Mouse (Mus musculus): ENCODE results near the gene Disc1. TPM values are rescaled to one million over a fixed set of nuclear protein-coding genes. Genes with fewer than 3 reads are reported as not detected.

Disc1 gene
- polyA plus RNA-seq, 1 experiment: 0.28 TPM

- Histone ChIP-seq H3K36me3 (ENCODE audit: control insufficient read depth, insufficient read depth, low read length) (peaks cover 26% of the 10 kb centered on the region), H3K4me1 (ENCODE audit: control insufficient read depth, insufficient read depth, insufficient read length, low read length) (peaks cover 17% of the 10 kb centered on the region), H3K27me3 (ENCODE audit: control insufficient read depth, insufficient read depth, low read length) (no peaks in the 10 kb centered on the region), H3K27ac (ENCODE audit: insufficient read depth, low read depth, low read length) (no peak overlapping the region), H3K4me3 (ENCODE audit: low read depth, low read length) (no peak overlapping the region)
- 47% methylated on average over 8 of the region's 8 CpGs for WGBS
- peak; percentile 75 for TF ChIP-seq CTCF (IDR thresholded peaks at IDR 0.05; ENCODE audit: extremely low read depth, insufficient read length, insufficient replicate concordance, low read depth, low read length)
- no peak for TF ChIP-seq POLR2A (IDR thresholded peaks at IDR 0.05; ENCODE audit: low read depth, low read length)
Measured at GRCm38 (mm10) chr8:125034669-125035068, 19.3 kb upstream of the Disc1 start.

GRCm38 (mm10) chr8:125037081-125037480 lies 16.9 kb upstream of the Disc1 start:
- TF ChIP-seq CTCF (IDR thresholded peaks at IDR 0.05; ENCODE audit: extremely low read depth, insufficient read length, insufficient replicate concordance, low read depth, low read length): no peak
- TF ChIP-seq POLR2A (IDR thresholded peaks at IDR 0.05; ENCODE audit: low read depth, low read length): no peak
- peaks cover 9% of the 10 kb centered on the region; the same call in 1 of the 2 replicates for H3K4me1 ChIP-seq (ENCODE audit: control insufficient read depth, insufficient read depth, insufficient read length, low read length)
- no peak overlapping the region for H3K27ac ChIP-seq (ENCODE audit: insufficient read depth, low read depth, low read length)
- no peak overlapping the region for H3K4me3 ChIP-seq (ENCODE audit: low read depth, low read length)
- no peaks in the 10 kb centered on the region for H3K27me3 ChIP-seq (ENCODE audit: control insufficient read depth, insufficient read depth, low read length)
- peaks cover 16% of the 10 kb centered on the region for H3K36me3 ChIP-seq (ENCODE audit: control insufficient read depth, insufficient read depth, low read length)
- WGBS: 77% methylated on average over 7 of the region's 7 CpGs

GRCm38 (mm10) chr8:125038731-125039130 lies 15.3 kb upstream of the Disc1 start:
- H3K4me3 ChIP-seq (ENCODE audit: low read depth, low read length): no peak overlapping the region
- 86% methylated on average over 15 of the region's 15 CpGs for WGBS
- H3K27me3 ChIP-seq (ENCODE audit: control insufficient read depth, insufficient read depth, low read length): no peaks in the 10 kb centered on the region

GRCm38 (mm10) chr8:125040587-125041375 lies 13.2 kb upstream of the Disc1 start:
- H3K27me3 ChIP-seq (ENCODE audit: control insufficient read depth, insufficient read depth, low read length): no peaks in the 10 kb centered on the region
- TF ChIP-seq POLR2A (IDR thresholded peaks at IDR 0.05; ENCODE audit: low read depth, low read length): no peak
- TF ChIP-seq CTCF (IDR thresholded peaks at IDR 0.05; ENCODE audit: extremely low read depth, insufficient read length, insufficient replicate concordance, low read depth, low read length): no peak
- H3K27ac ChIP-seq (ENCODE audit: insufficient read depth, low read depth, low read length): no peak overlapping the region
- H3K4me3 ChIP-seq (ENCODE audit: low read depth, low read length): no peak overlapping the region
- WGBS: 70% methylated on average over 15 of the region's 15 CpGs
- no peaks in the 10 kb centered on the region for H3K4me1 ChIP-seq (ENCODE audit: control insufficient read depth, insufficient read depth, insufficient read length, low read length)
- peaks cover 4% of the 10 kb centered on the region; the same call in 1 of the 2 replicates for H3K36me3 ChIP-seq (ENCODE audit: control insufficient read depth, insufficient read depth, low read length)

More at GRCm38 (mm10) chr8:125038731-125039130, 15.3 kb upstream of the Disc1 start:
- Histone ChIP-seq H3K4me1 (ENCODE audit: control insufficient read depth, insufficient read depth, insufficient read length, low read length) (peaks cover 4% of the 10 kb centered on the region; the same call in 1 of the 2 replicates), H3K27ac (ENCODE audit: insufficient read depth, low read depth, low read length) (no peak overlapping the region), H3K36me3 (ENCODE audit: control insufficient read depth, insufficient read depth, low read length) (peaks cover 4% of the 10 kb centered on the region)
- TF ChIP-seq CTCF (IDR thresholded peaks at IDR 0.05; ENCODE audit: extremely low read depth, insufficient read length, insufficient replicate concordance, low read depth, low read length) (no peak), POLR2A (IDR thresholded peaks at IDR 0.05; ENCODE audit: low read depth, low read length) (no peak)

GRCm38 (mm10) chr8:125041496-125041895 lies 12.5 kb upstream of the Disc1 start:
- Histone ChIP-seq H3K27ac (ENCODE audit: insufficient read depth, low read depth, low read length) (no peak overlapping the region), H3K27me3 (ENCODE audit: control insufficient read depth, insufficient read depth, low read length) (no peaks in the 10 kb centered on the region), H3K4me3 (ENCODE audit: low read depth, low read length) (no peak overlapping the region), H3K36me3 (ENCODE audit: control insufficient read depth, insufficient read depth, low read length) (peaks cover 4% of the 10 kb centered on the region; the same call in 1 of the 2 replicates), H3K4me1 (ENCODE audit: control insufficient read depth, insufficient read depth, insufficient read length, low read length) (no peaks in the 10 kb centered on the region)
- TF ChIP-seq POLR2A (IDR thresholded peaks at IDR 0.05; ENCODE audit: low read depth, low read length) (no peak), CTCF (IDR thresholded peaks at IDR 0.05; ENCODE audit: extremely low read depth, insufficient read length, insufficient replicate concordance, low read depth, low read length) (no peak)
- 22% methylated on average over 2 of the region's 2 CpGs for WGBS

- TF ChIP-seq CTCF (IDR thresholded peaks at IDR 0.05; ENCODE audit: extremely low read depth, insufficient read length, insufficient replicate concordance, low read depth, low read length) (no peak), POLR2A (IDR thresholded peaks at IDR 0.05; ENCODE audit: low read depth, low read length) (no peak)
- WGBS: 86% methylated on average over 7 of the region's 7 CpGs
- Histone ChIP-seq H3K27ac (ENCODE audit: insufficient read depth, low read depth, low read length) (no peak overlapping the region), H3K36me3 (ENCODE audit: control insufficient read depth, insufficient read depth, low read length) (peaks cover 4% of the 10 kb centered on the region; the same call in 1 of the 2 replicates), H3K4me1 (ENCODE audit: control insufficient read depth, insufficient read depth, insufficient read length, low read length) (no peaks in the 10 kb centered on the region), H3K4me3 (ENCODE audit: low read depth, low read length) (no peak overlapping the region), H3K27me3 (ENCODE audit: control insufficient read depth, insufficient read depth, low read length) (no peaks in the 10 kb centered on the region)
Measured at GRCm38 (mm10) chr8:125043394-125043793, 10.6 kb upstream of the Disc1 start.

GRCm38 (mm10) chr8:125043935-125044334 lies 10.1 kb upstream of the Disc1 start:
- no peak for TF ChIP-seq CTCF (IDR thresholded peaks at IDR 0.05; ENCODE audit: extremely low read depth, insufficient read length, insufficient replicate concordance, low read depth, low read length)
- TF ChIP-seq POLR2A (IDR thresholded peaks at IDR 0.05; ENCODE audit: low read depth, low read length): no peak
- no peak overlapping the region for H3K27ac ChIP-seq (ENCODE audit: insufficient read depth, low read depth, low read length)
- 49% methylated on average over 9 of the region's 9 CpGs for WGBS
- no peak overlapping the region for H3K4me3 ChIP-seq (ENCODE audit: low read depth, low read length)
- H3K36me3 ChIP-seq (ENCODE audit: control insufficient read depth, insufficient read depth, low read length): peaks cover under 1% of the 10 kb centered on the region; the same call in 1 of the 2 replicates
- no peaks in the 10 kb centered on the region for H3K4me1 ChIP-seq (ENCODE audit: control insufficient read depth, insufficient read depth, insufficient read length, low read length)
- H3K27me3 ChIP-seq (ENCODE audit: control insufficient read depth, insufficient read depth, low read length): no peaks in the 10 kb centered on the region

Measured in small intestine, adult 2 months (tissue).